Mouse (Mus musculus): Measurements from ENCODE around the gene Dner. TPM values are rescaled to one million over a fixed set of nuclear protein-coding genes. Genes with fewer than 3 reads are reported as not detected.

Dner gene
- polyA plus RNA-seq (2015; fragmentation: Nextera tagmentation; extraction: Ambion mirVana) = 1.2 and 2.5 TPM in 2 replicates

DNA sequence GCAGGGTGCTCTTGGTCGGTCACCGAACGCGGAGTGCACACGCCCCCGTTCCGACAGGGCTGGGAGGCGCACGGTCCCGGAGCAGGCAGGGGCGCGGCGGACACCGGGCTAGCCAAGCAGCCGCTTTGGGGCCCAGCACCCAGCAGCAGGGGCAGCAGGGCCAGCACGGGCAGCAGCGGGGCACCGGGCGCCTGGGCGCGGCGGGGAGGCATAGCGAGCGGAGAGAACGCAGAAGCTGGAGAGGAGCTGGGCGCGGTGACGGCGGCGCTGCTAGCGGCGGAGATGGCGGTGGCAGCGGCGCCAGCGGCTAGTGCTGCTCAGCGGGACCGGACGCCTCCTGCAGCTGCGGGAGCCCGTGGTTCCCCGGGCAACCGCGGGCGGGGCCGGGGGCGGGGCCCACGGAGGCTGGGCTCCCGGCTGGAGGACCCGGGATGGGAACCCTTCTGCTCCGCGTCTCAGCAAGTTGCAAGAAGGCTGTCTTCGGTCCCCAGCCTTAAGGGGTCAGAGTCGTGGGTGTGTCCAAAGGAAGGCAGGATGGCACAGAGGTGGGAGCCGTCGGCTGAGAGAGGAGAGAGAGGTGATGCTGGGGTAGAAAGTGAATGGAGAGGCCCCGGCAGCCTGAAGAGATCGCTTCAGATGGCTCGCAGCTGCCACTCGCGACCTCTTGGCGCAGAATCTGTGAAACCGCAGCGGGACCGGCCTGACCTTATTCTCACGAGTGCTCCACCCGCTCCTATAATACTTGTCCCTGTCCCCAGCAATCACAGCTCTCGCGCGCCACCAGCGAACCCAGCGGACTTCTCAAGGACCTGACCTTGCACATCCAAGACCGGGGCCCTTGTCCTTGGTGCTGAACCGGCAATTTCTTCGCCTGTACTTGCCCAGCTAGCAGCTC is at the start of gene Dner:
TSS of gene Dner (minus strand) at position 705 of the 895 bp plus-strand sequence.
- H3K4me1 ChIP-seq (replicated peaks; ENCODE audit: control insufficient read depth, insufficient read depth, low read length) = peaks cover 9% of the 10 kb centered on the region
- peak within 1 kb of the TSS; percentile 47 for H3K4me3 ChIP-seq (ENCODE audit: low read length)
- no peak within 1 kb of the TSS for H3K9ac ChIP-seq (ENCODE audit: low read length)
- peaks cover 19% of the 10 kb centered on the region for H3K27me3 ChIP-seq (ENCODE audit: control insufficient read depth, insufficient read depth, low read depth, low read length)
- H3K27ac ChIP-seq (ENCODE audit: low read length) = no peak within 1 kb of the TSS
- no peaks in the 10 kb centered on the region for H3K9me3 ChIP-seq (ENCODE audit: control insufficient read depth, low read length)
- WGBS = under 1% methylated on average over 75 of the region's 75 CpGs
- peak; percentile 91 for ATAC-seq (ENCODE audit: low read depth)
- peak within 1 kb of the TSS; percentile 80 for H3K4me2 ChIP-seq (ENCODE audit: low read depth, low read length)
- no peaks in the 10 kb centered on the region for H3K36me3 ChIP-seq (ENCODE audit: control insufficient read depth, insufficient read depth, low read length)

- Histone ChIP-seq H3K4me3 (ENCODE audit: low read length) (no peak overlapping the region), H3K27me3 (ENCODE audit: control insufficient read depth, insufficient read depth, low read depth, low read length) (no peaks in the 10 kb centered on the region), H3K27ac (ENCODE audit: low read length) (no peak overlapping the region), H3K36me3 (ENCODE audit: control insufficient read depth, insufficient read depth, low read length) (peaks cover 37% of the 10 kb centered on the region), H3K4me2 (ENCODE audit: low read depth, low read length) (no peak overlapping the region), H3K4me1 (replicated peaks; ENCODE audit: control insufficient read depth, insufficient read depth, low read length) (no peaks in the 10 kb centered on the region), H3K9me3 (ENCODE audit: control insufficient read depth, low read length) (no peaks in the 10 kb centered on the region), H3K9ac (ENCODE audit: low read length) (no peak overlapping the region)
- WGBS = 92% methylated on average over 3 of the region's 3 CpGs
- no peak for ATAC-seq (ENCODE audit: low read depth)
Observed at GRCm38 (mm10) chr1:84742156-84742555, 46.1 kb upstream of the Dner start.

- Histone ChIP-seq H3K4me1 (replicated peaks; ENCODE audit: control insufficient read depth, insufficient read depth, low read length) (no peaks in the 10 kb centered on the region), H3K36me3 (ENCODE audit: control insufficient read depth, insufficient read depth, low read length) (peaks cover 30% of the 10 kb centered on the region), H3K9ac (ENCODE audit: low read length) (no peak overlapping the region), H3K4me3 (ENCODE audit: low read length) (no peak overlapping the region), H3K4me2 (ENCODE audit: low read depth, low read length) (no peak overlapping the region), H3K27ac (ENCODE audit: low read length) (no peak overlapping the region), H3K9me3 (ENCODE audit: control insufficient read depth, low read length) (no peaks in the 10 kb centered on the region), H3K27me3 (ENCODE audit: control insufficient read depth, insufficient read depth, low read depth, low read length) (no peaks in the 10 kb centered on the region)
- no peak for ATAC-seq (ENCODE audit: low read depth)
- 67% methylated on average over 1 of the region's 1 CpGs for WGBS
Observed at GRCm38 (mm10) chr1:84740080-84740479, 44.1 kb upstream of the Dner start.

DNA sequence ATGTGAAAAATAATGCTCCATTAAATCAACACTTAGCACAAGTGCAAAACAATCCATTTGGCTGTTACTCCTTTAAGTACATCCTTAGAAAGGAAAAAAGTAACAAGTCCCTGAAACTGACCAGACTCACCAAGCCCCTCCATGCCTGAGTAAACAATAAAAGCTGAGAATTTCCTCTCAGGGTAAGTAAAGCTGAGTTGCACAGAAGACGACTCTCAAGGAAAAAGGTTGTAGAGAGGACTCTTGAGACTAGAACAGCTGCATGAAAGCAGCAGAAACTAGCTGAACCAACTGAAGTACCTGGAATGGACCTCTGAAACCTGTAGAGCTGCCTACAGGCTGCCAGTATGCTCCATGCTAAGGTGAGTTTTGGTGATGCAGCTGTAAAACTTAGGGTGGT is 41.1 kb upstream of the Dner start:
- Histone ChIP-seq H3K9me3 (ENCODE audit: control insufficient read depth, low read length) (no peaks in the 10 kb centered on the region), H3K4me3 (ENCODE audit: low read length) (no peak overlapping the region), H3K27ac (ENCODE audit: low read length) (no peak overlapping the region), H3K27me3 (ENCODE audit: control insufficient read depth, insufficient read depth, low read depth, low read length) (no peaks in the 10 kb centered on the region), H3K4me1 (replicated peaks; ENCODE audit: control insufficient read depth, insufficient read depth, low read length) (no peaks in the 10 kb centered on the region), H3K36me3 (ENCODE audit: control insufficient read depth, insufficient read depth, low read length) (peaks cover 22% of the 10 kb centered on the region), H3K9ac (ENCODE audit: low read length) (no peak overlapping the region), H3K4me2 (ENCODE audit: low read depth, low read length) (no peak overlapping the region)
- WGBS = 47% methylated on average over 1 of the region's 1 CpGs
- no peak for ATAC-seq (ENCODE audit: low read depth)

DNA sequence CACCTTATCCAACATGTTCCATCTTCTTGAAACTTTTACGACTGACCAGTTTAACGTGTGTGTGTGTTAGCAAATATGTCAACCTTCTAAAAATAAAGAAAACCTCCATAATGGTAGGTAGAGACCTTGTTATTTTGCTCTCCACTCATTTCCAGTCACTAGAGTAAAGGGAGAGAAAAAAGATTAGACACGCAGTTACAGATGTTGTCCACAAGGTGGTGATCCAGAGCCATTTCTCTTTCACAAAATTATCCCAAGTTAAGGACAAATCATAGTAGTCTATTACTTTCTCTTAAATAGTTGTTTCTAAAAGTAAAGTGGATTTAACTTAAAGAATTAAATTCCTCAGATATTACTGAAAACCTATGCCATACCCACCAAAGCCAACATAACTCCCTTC is 37.8 kb upstream of the Dner start:
- no peaks in the 10 kb centered on the region for H3K27me3 ChIP-seq (ENCODE audit: control insufficient read depth, insufficient read depth, low read depth, low read length)
- no peaks in the 10 kb centered on the region for H3K9me3 ChIP-seq (ENCODE audit: control insufficient read depth, low read length)
- ATAC-seq (ENCODE audit: low read depth) = no peak
- H3K4me1 ChIP-seq (replicated peaks; ENCODE audit: control insufficient read depth, insufficient read depth, low read length) = no peaks in the 10 kb centered on the region
- 57% methylated on average over 3 of the region's 3 CpGs for WGBS
- peaks cover 19% of the 10 kb centered on the region for H3K36me3 ChIP-seq (ENCODE audit: control insufficient read depth, insufficient read depth, low read length)
- H3K9ac ChIP-seq (ENCODE audit: low read length) = no peak overlapping the region
- no peak overlapping the region for H3K27ac ChIP-seq (ENCODE audit: low read length)
- no peak overlapping the region for H3K4me3 ChIP-seq (ENCODE audit: low read length)
- H3K4me2 ChIP-seq (ENCODE audit: low read depth, low read length) = no peak overlapping the region

- no peak overlapping the region for H3K4me3 ChIP-seq (ENCODE audit: low read length)
- H3K4me2 ChIP-seq (ENCODE audit: low read depth, low read length) = no peak overlapping the region
- no peak for ATAC-seq (ENCODE audit: low read depth)
- peaks cover 18% of the 10 kb centered on the region for H3K36me3 ChIP-seq (ENCODE audit: control insufficient read depth, insufficient read depth, low read length)
- H3K4me1 ChIP-seq (replicated peaks; ENCODE audit: control insufficient read depth, insufficient read depth, low read length) = no peaks in the 10 kb centered on the region
- H3K9ac ChIP-seq (ENCODE audit: low read length) = no peak overlapping the region
- no peaks in the 10 kb centered on the region for H3K9me3 ChIP-seq (ENCODE audit: control insufficient read depth, low read length)
- no peak overlapping the region for H3K27ac ChIP-seq (ENCODE audit: low read length)
- 85% methylated on average over 1 of the region's 1 CpGs for whole genome bisulfite sequencing
- H3K27me3 ChIP-seq (ENCODE audit: control insufficient read depth, insufficient read depth, low read depth, low read length) = no peaks in the 10 kb centered on the region
Observed at GRCm38 (mm10) chr1:84731763-84732162, 35.7 kb upstream of the Dner start.

DNA sequence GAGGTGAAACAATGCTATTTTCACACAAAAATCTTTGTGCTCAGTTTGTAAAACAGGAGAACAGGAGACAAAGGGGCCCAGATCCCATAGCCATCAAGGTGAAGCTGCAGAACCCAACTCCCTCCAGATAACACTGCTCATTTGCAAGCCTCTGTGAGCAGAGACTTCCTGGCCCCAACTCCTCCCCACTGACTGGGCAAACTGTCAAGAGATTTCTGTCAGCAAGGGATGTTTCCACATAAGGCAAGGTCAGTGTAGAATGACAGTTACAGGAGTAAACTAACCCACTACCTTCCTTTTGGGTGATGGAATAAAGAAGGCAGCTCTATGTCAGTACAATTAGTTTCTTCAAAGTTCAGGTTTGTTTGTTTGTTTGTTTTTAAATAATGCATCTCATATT is 26.8 kb upstream of the Dner start:
- Histone ChIP-seq H3K4me2 (ENCODE audit: low read depth, low read length) (no peak overlapping the region), H3K9ac (ENCODE audit: low read length) (no peak overlapping the region), H3K27ac (ENCODE audit: low read length) (no peak overlapping the region), H3K4me3 (ENCODE audit: low read length) (no peak overlapping the region), H3K36me3 (ENCODE audit: control insufficient read depth, insufficient read depth, low read length) (peaks cover 23% of the 10 kb centered on the region), H3K4me1 (replicated peaks; ENCODE audit: control insufficient read depth, insufficient read depth, low read length) (no peaks in the 10 kb centered on the region), H3K27me3 (ENCODE audit: control insufficient read depth, insufficient read depth, low read depth, low read length) (no peaks in the 10 kb centered on the region), H3K9me3 (ENCODE audit: control insufficient read depth, low read length) (no peaks in the 10 kb centered on the region)
- ATAC-seq (ENCODE audit: low read depth) = peak; percentile 31; the same call in 1 of the 2 replicates

DNA sequence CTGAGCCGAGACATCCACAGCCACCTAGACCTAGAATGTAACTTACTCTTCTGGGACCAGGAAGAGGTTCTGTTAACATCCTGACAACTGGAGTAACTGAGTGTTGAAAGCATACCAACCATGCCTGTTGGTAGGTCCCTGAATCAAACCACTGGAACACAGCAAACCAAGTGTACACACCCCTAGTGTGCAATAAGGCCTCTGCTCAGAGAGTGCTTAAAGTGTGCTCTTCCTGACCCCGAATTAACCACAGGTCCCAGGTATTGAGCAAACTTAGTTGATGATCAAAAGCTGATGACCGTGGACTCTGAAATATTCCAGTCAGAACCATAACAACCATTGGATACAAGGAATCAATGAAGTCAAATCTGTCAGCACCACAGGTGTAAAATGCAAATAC is 26.4 kb upstream of the Dner start:
- H3K4me2 ChIP-seq (ENCODE audit: low read depth, low read length) = no peak overlapping the region
- H3K4me3 ChIP-seq (ENCODE audit: low read length) = no peak overlapping the region
- WGBS = 87% methylated on average over 3 of the region's 3 CpGs
- no peaks in the 10 kb centered on the region for H3K4me1 ChIP-seq (replicated peaks; ENCODE audit: control insufficient read depth, insufficient read depth, low read length)
- no peaks in the 10 kb centered on the region for H3K9me3 ChIP-seq (ENCODE audit: control insufficient read depth, low read length)
- H3K27ac ChIP-seq (ENCODE audit: low read length) = no peak overlapping the region
- peaks cover 23% of the 10 kb centered on the region for H3K36me3 ChIP-seq (ENCODE audit: control insufficient read depth, insufficient read depth, low read length)
- no peaks in the 10 kb centered on the region for H3K27me3 ChIP-seq (ENCODE audit: control insufficient read depth, insufficient read depth, low read depth, low read length)
- no peak overlapping the region for H3K9ac ChIP-seq (ENCODE audit: low read length)
- ATAC-seq (ENCODE audit: low read depth) = no peak

GRCm38 (mm10) chr1:84721942-84722341 is 25.9 kb upstream of the Dner start:
- Histone ChIP-seq H3K4me2 (ENCODE audit: low read depth, low read length) (no peak overlapping the region), H3K4me1 (replicated peaks; ENCODE audit: control insufficient read depth, insufficient read depth, low read length) (no peaks in the 10 kb centered on the region), H3K9ac (ENCODE audit: low read length) (no peak overlapping the region), H3K4me3 (ENCODE audit: low read length) (no peak overlapping the region), H3K9me3 (ENCODE audit: control insufficient read depth, low read length) (no peaks in the 10 kb centered on the region), H3K27ac (ENCODE audit: low read length) (no peak overlapping the region), H3K27me3 (ENCODE audit: control insufficient read depth, insufficient read depth, low read depth, low read length) (no peaks in the 10 kb centered on the region), H3K36me3 (ENCODE audit: control insufficient read depth, insufficient read depth, low read length) (peaks cover 23% of the 10 kb centered on the region)
- ATAC-seq (ENCODE audit: low read depth) = no peak
- WGBS = 72% methylated on average over 3 of the region's 3 CpGs

Measured in lung, embryonic 16.5 days (tissue).